Mouse (Mus musculus) limb, embryonic 14.5 days (tissue): ENCODE measurements at regions not wholly inside any gene's neighbourhood (a gene's known extent, or its start where the extent isn't known, plus 50 kb on each side); places are given as distances from the start of the nearest gene placed in this dataset.

ENCODE experiments used
- ATAC-seq: fragments of 200-750 bp; cut with Nextera tagmentation; 2 replicates; pipeline ENCODE4 v1.8.0; 2017; ENCODE audit warnings: low read depth, moderate number of reproducible peaks, moderate TSS enrichment; ENCODE audit not compliant: low FRiP score
- DNase-seq: peaks from one replicate; pipeline ENCODE4 v3.0.0-alpha.2; 2015; ENCODE audit warnings: low spot score
- H3K27ac ChIP-seq: fragments of 300-500 bp; sonication (generic); replicated peaks from 2 replicates; pipeline ENCODE4 v1.5.1; 2014; ENCODE audit warnings: low read depth, mild to moderate bottlenecking, low read length, moderate library complexity, mixed read lengths
- H3K27me3 ChIP-seq: fragments of 300-500 bp; sonication (generic); 2 replicates; pipeline ENCODE4 v1.6.1; 2014; ENCODE audit warnings: low read length, mixed read lengths; ENCODE audit not compliant: control insufficient read depth, insufficient read depth
- H3K36me3 ChIP-seq: fragments of 300-500 bp; sonication (generic); 2 replicates; pipeline ENCODE4 v1.6.1; 2014; ENCODE audit warnings: mild to moderate bottlenecking, low read length, moderate library complexity, mixed read lengths; ENCODE audit not compliant: control insufficient read depth, insufficient read depth
- H3K4me1 ChIP-seq: fragments of 300-500 bp; sonication (generic); 2 replicates; pipeline ENCODE4 v1.6.1; 2014; ENCODE audit warnings: antibody characterized with exemption, low read length, mixed read lengths; ENCODE audit not compliant: control insufficient read depth, insufficient read depth
- H3K4me2 ChIP-seq: fragments of 300-500 bp; sonication (generic); replicated peaks from 2 replicates; pipeline ENCODE4 v1.6.1; 2014; ENCODE audit warnings: low read depth, mild to moderate bottlenecking, low read length, moderate library complexity; ENCODE audit not compliant: severe bottlenecking
- H3K4me3 ChIP-seq: fragments of 300-500 bp; sonication (generic); replicated peaks from 2 replicates; pipeline ENCODE4 v1.5.1; 2014; ENCODE audit warnings: low read length
- H3K9ac ChIP-seq: fragments of 300-500 bp; sonication (generic); 2 replicates; pipeline ENCODE4 v1.6.1; 2014; ENCODE audit warnings: mild to moderate bottlenecking, low read depth, low read length, moderate library complexity; ENCODE audit not compliant: severe bottlenecking
- H3K9me3 ChIP-seq: fragments of 300-500 bp; sonication (generic); 2 replicates; pipeline ENCODE4 v1.6.1; 2016; ENCODE audit warnings: low read length; ENCODE audit not compliant: control insufficient read depth
- POLR2A ChIP-seq: fragments of 200-500 bp; IDR thresholded peaks from 2 replicates; pipeline ENCODE4 v1.8.0; 2012; ENCODE audit warnings: inconsistent platforms, mild to moderate bottlenecking, moderate library complexity, borderline replicate concordance; ENCODE audit not compliant: insufficient read depth, insufficient read length; ENCODE audit errors: extremely low read depth
- WGBS: fragments of 180-500 bp; shearing (Covaris S2); extraction: QIAGEN DNeasy Blood & Tissue Kit; methylation state at CpG from one replicate; pipeline ENCODE4 v1.1.7; 2014; 5-methylcytosine and 5-hydroxymethylcytosine counted together

DNA sequence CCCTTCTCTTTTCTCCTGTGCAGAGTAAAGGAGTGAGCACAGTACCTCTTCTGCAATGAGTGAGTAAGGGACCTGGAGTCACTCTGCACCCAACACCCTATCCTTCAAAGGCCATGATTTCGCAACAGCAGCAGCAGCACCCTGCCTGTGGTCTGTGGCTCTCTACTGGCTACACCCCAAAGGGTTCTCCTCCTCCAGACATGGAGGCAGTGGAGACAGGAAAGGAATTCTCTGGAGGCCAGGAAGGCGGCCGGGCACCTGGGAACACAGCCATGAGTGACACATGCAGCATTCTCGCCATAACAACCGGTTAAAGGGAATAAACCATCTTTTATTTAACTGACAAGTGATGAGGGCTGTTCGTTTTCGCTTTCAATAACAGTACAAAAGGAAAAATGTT is 596.7 kb downstream of the Insc start:
- Histone ChIP-seq H3K9ac (no peak overlapping the region), H3K27ac (no peak overlapping the region), H3K4me3 (no peak overlapping the region), H3K9me3 (no peaks in the 10 kb centered on the region), H3K36me3 (no peaks in the 10 kb centered on the region), H3K4me2 (no peak overlapping the region), H3K4me1 (peaks cover 9% of the 10 kb centered on the region), H3K27me3 (no peaks in the 10 kb centered on the region)
- ATAC-seq (no peak), DNase-seq (no peak)
- no peak for TF ChIP-seq POLR2A
- 86% methylated on average over 7 of the region's 7 CpGs for WGBS

DNA sequence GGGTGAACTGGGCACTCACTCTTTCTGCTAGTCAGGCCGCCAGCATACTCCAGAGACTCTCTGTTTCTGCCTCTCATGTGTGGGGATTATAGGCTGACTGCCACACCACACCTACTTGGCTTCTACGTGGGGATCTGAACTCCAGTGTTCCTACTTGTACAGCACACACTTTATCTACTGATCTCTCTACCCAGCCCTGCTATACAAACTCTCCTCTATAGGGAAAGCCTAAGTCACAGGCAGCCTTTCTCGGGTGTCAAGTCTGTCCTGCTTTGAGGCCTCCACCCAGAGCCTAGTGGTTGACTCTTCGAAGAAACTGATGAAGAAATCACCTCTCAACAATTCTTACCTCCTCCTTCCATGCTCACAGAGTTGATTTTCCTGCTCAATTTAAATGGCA is 597.5 kb downstream of the Insc start:
- no peaks in the 10 kb centered on the region for H3K36me3 ChIP-seq
- H3K27me3 ChIP-seq: no peaks in the 10 kb centered on the region
- H3K4me3 ChIP-seq: no peak overlapping the region
- no peak overlapping the region for H3K27ac ChIP-seq
- DNase-seq (no peak), ATAC-seq (no peak)
- peaks cover 9% of the 10 kb centered on the region for H3K4me1 ChIP-seq
- no peak overlapping the region for H3K9ac ChIP-seq
- H3K9me3 ChIP-seq: no peaks in the 10 kb centered on the region
- H3K4me2 ChIP-seq: no peak overlapping the region
- no peak for TF ChIP-seq POLR2A
- 72% methylated on average over 4 of the region's 4 CpGs for WGBS

- Histone ChIP-seq H3K27me3 (no peaks in the 10 kb centered on the region), H3K27ac (no peak overlapping the region), H3K9ac (no peak overlapping the region), H3K36me3 (no peaks in the 10 kb centered on the region), H3K9me3 (no peaks in the 10 kb centered on the region), H3K4me2 (no peak overlapping the region), H3K4me1 (peaks cover 7% of the 10 kb centered on the region; the same call in 1 of the 2 replicates), H3K4me3 (no peak overlapping the region)
- WGBS: 74% methylated on average over 3 of the region's 3 CpGs
- no peak for DNase-seq
- no peak for ATAC-seq
- TF ChIP-seq POLR2A: no peak
Observed at GRCm38 (mm10) chr7:115345749-115346148, 602.3 kb downstream of the Insc start.

DNA sequence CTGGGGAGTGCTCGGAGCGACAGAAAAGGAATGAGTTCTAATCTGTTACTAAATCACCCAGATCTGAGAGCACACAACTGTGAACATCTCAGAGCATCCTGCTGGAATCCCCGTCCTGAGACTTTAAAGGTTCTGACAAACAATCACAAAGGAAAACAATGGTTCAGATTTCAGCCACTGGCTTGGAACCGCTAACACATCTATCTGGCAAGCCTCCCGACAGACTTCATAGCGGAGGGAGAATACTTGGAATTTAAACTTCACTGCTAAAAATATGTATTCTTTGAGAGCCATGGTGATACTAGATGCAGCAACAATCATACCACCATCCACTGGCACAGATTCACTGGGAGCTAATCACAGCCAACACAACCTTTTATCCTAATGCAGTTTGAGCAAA is 615.2 kb downstream of the Insc start:
- Histone ChIP-seq H3K9me3 (no peaks in the 10 kb centered on the region), H3K36me3 (no peaks in the 10 kb centered on the region), H3K4me3 (no peak overlapping the region), H3K27ac (no peak overlapping the region), H3K27me3 (no peaks in the 10 kb centered on the region), H3K9ac (no peak overlapping the region), H3K4me2 (no peak overlapping the region), H3K4me1 (no peaks in the 10 kb centered on the region)
- DNase-seq (no peak), ATAC-seq (no peak)
- TF ChIP-seq POLR2A: no peak
- WGBS: 81% methylated on average over 6 of the region's 6 CpGs

GRCm38 (mm10) chr7:115360142-115360541 is 616.6 kb downstream of the Insc start:
- WGBS: 76% methylated on average over 3 of the region's 3 CpGs
- DNase-seq (no peak), ATAC-seq (no peak)
- Histone ChIP-seq H3K4me1 (no peaks in the 10 kb centered on the region), H3K9me3 (no peaks in the 10 kb centered on the region), H3K9ac (no peak overlapping the region), H3K4me3 (no peak overlapping the region), H3K4me2 (no peak overlapping the region), H3K27ac (no peak overlapping the region), H3K27me3 (no peaks in the 10 kb centered on the region), H3K36me3 (no peaks in the 10 kb centered on the region)
- no peak for TF ChIP-seq POLR2A

- DNase-seq: no peak
- Histone ChIP-seq H3K9ac (no peak overlapping the region), H3K4me2 (no peak overlapping the region), H3K27ac (no peak overlapping the region), H3K27me3 (no peaks in the 10 kb centered on the region), H3K4me1 (0 out of 2 replicates have a peak, but pooled peaks cover 4% of the 10 kb centered on the region), H3K9me3 (no peaks in the 10 kb centered on the region), H3K4me3 (no peak overlapping the region), H3K36me3 (no peaks in the 10 kb centered on the region)
- 79% methylated on average over 2 of the region's 2 CpGs for WGBS
- TF ChIP-seq POLR2A: no peak
- ATAC-seq: no peak
Observed at GRCm38 (mm10) chr7:115362117-115362516, 618.6 kb downstream of the Insc start.
